ENCODE assay signal across 8 mouse cellular contexts in genomic region chr3:98061661-98062330, GRCm38 (mm10). TPM values are rescaled to one million over a fixed set of nuclear protein-coding genes. Genes with fewer than 3 reads are reported as not detected.
A peak's percentile ranks its signal among the peaks of the same experiment; 100 is the strongest.
DNase-seq lines count a peak whose midpoint lies in the region; ATAC-seq lines count a peak whose summit lies in the region.

No protein-coding gene starts in this region.

- DNase-seq in hindbrain, embryonic 10.5 days (ENCODE audit: low spot score), result no peak
- no peak for DNase-seq in hindbrain, embryonic 11.5 days (ENCODE audit: low spot score)
- DNase-seq in forebrain, embryonic 14.5 days (ENCODE audit: low spot score), result no peak
- no peak for DNase-seq in left cerebral cortex, postnatal 14 days (ENCODE audit: low spot score in 2 of 2)
- no peak for DNase-seq in c-Kit-positive CD71-positive TER-119-positive erythroid progenitor cells, embryonic 14.5 days (ENCODE audit: low spot score)

- intact Hi-C loops in left cerebral cortex, postnatal 14 days (cut with DNase I), result no loop called here

- no peak overlapping the region for H3K9ac ChIP-seq in hindbrain, embryonic 11.5 days (ENCODE audit: low read depth, low read length)
- peak overlapping the region; percentile 42; the same call in 1 of the 2 replicates for H3K9ac ChIP-seq in forebrain, embryonic 14.5 days (ENCODE audit: low read length)
- no peak overlapping the region for H3K9ac ChIP-seq in liver, embryonic 16.5 days (ENCODE audit: low read depth, low read length)

- H3K27me3 ChIP-seq in hindbrain, embryonic 10.5 days (ENCODE audit: insufficient read depth, poor library complexity, severe bottlenecking), result no peaks in the 10 kb centered on the region
- no peaks in the 10 kb centered on the region for H3K27me3 ChIP-seq in hindbrain, embryonic 11.5 days (ENCODE audit: control insufficient read depth, insufficient read depth, low read length)
- no peaks in the 10 kb centered on the region for H3K27me3 ChIP-seq in forebrain, embryonic 14.5 days (replicated peaks; ENCODE audit: control insufficient read depth, insufficient read depth, low read length)
- H3K27me3 ChIP-seq in liver, embryonic 16.5 days (ENCODE audit: control insufficient read depth, insufficient read depth, low read depth, low read length), result no peaks in the 10 kb centered on the region

- no peak for ATAC-seq in hindbrain, embryonic 11.5 days (ENCODE audit: low FRiP score)
- ATAC-seq in common myeloid progenitor, adult 5-6 weeks (replicated peaks; ENCODE audit: low read depth, poor library complexity, severe bottlenecking), result peak; percentile 20; the same call in 1 of the 2 replicates
- ATAC-seq in forebrain, embryonic 14.5 days, result no peak
- ATAC-seq in liver, embryonic 16.5 days (ENCODE audit: low read depth), result peak; percentile 65
- no peak for ATAC-seq in monocyte, adult 5-6 weeks (replicated peaks; ENCODE audit: insufficient number of reproducible peaks, low FRiP score, low TSS enrichment, poor library complexity, severe bottlenecking)

- no peak overlapping the region for H3K4me2 ChIP-seq in hindbrain, embryonic 11.5 days (replicated peaks; ENCODE audit: low read depth, low read length)
- peak overlapping the region; percentile 24; the same call in 1 of the 2 replicates for H3K4me2 ChIP-seq in forebrain, embryonic 14.5 days (ENCODE audit: low read length)
- H3K4me2 ChIP-seq in liver, embryonic 16.5 days (ENCODE audit: low read depth, low read length), result peak overlapping the region; percentile 21; the same call in 1 of the 2 replicates

- WGBS in hindbrain, embryonic 10.5 days, result 51% methylated on average over 13 of the region's 13 CpGs
- 52% methylated on average over 13 of the region's 13 CpGs for WGBS in hindbrain, embryonic 11.5 days
- 30% methylated on average over 13 of the region's 13 CpGs for WGBS in forebrain, embryonic 14.5 days
- 23% methylated on average over 13 of the region's 13 CpGs for WGBS in liver, embryonic 16.5 days (ENCODE audit: insufficient replicate concordance)

- no peak overlapping the region for H3K4me3 ChIP-seq in hindbrain, embryonic 10.5 days
- H3K4me3 ChIP-seq in hindbrain, embryonic 11.5 days (ENCODE audit: low read depth, low read length), result no peak overlapping the region
- no peak overlapping the region for H3K4me3 ChIP-seq in forebrain, embryonic 14.5 days (ENCODE audit: low read depth, low read length)
- no peak overlapping the region for H3K4me3 ChIP-seq in liver, embryonic 16.5 days (ENCODE audit: low read depth, low read length)

- H3K9me3 ChIP-seq in hindbrain, embryonic 10.5 days, result no peaks in the 10 kb centered on the region
- H3K9me3 ChIP-seq in hindbrain, embryonic 11.5 days (ENCODE audit: control insufficient read depth, low read length), result no peaks in the 10 kb centered on the region
- H3K9me3 ChIP-seq in forebrain, embryonic 14.5 days (replicated peaks; ENCODE audit: control insufficient read depth, low read length), result no peaks in the 10 kb centered on the region
- H3K9me3 ChIP-seq in liver, embryonic 16.5 days (replicated peaks; ENCODE audit: control insufficient read depth, low read length), result no peaks in the 10 kb centered on the region

- peaks cover 9% of the 10 kb centered on the region; the same call in 1 of the 2 replicates for H3K36me3 ChIP-seq in hindbrain, embryonic 10.5 days
- H3K36me3 ChIP-seq in hindbrain, embryonic 11.5 days (ENCODE audit: control insufficient read depth, insufficient read depth, low read length), result no peaks in the 10 kb centered on the region
- no peaks in the 10 kb centered on the region for H3K36me3 ChIP-seq in forebrain, embryonic 14.5 days (ENCODE audit: control insufficient read depth, insufficient read depth, low read length)
- H3K36me3 ChIP-seq in liver, embryonic 16.5 days (ENCODE audit: control insufficient read depth, insufficient read depth), result no peaks in the 10 kb centered on the region

- H3K4me1 ChIP-seq in hindbrain, embryonic 10.5 days (replicated peaks), result peaks cover 45% of the 10 kb centered on the region
- peaks cover 4% of the 10 kb centered on the region; the same call in 1 of the 2 replicates for H3K4me1 ChIP-seq in hindbrain, embryonic 11.5 days (replicated peaks; ENCODE audit: control insufficient read depth, insufficient read depth, low read length)
- H3K4me1 ChIP-seq in forebrain, embryonic 14.5 days (ENCODE audit: control insufficient read depth, insufficient read depth, low read length), result peaks cover 58% of the 10 kb centered on the region
- peaks cover 47% of the 10 kb centered on the region for H3K4me1 ChIP-seq in liver, embryonic 16.5 days (ENCODE audit: control insufficient read depth, low read depth, low read length)

- peak overlapping the region; percentile 79 for H3K27ac ChIP-seq in hindbrain, embryonic 10.5 days
- no peak overlapping the region for H3K27ac ChIP-seq in hindbrain, embryonic 11.5 days (ENCODE audit: low read depth, low read length)
- peak overlapping the region; percentile 84 for H3K27ac ChIP-seq in forebrain, embryonic 14.5 days (ENCODE audit: low read depth, low read length)
- H3K27ac ChIP-seq in liver, embryonic 16.5 days (ENCODE audit: low read length), result peak overlapping the region; percentile 54

RNA-seq across cellular contexts. Expression of gene Notch2, which starts 48.5 kb away (rescaled TPM):
- polyA plus RNA-seq in hindbrain, embryonic 10.5 days (2016; fragmentation: Nextera tagmentation; extraction: Ambion mirVana), result 15.6 and 18.0 TPM in 2 replicates
- 16.7 and 20.8 TPM in 2 replicates for polyA plus RNA-seq in hindbrain, embryonic 11.5 days (2014; fragmentation: Nextera tagmentation; extraction: Ambion mirVana)
- 41.1 and 48.9 TPM in 2 replicates for total RNA-seq in common myeloid progenitor, adult 5-6 weeks (2017)
- 13.6 and 18.1 TPM in 2 replicates for polyA plus RNA-seq in forebrain, embryonic 14.5 days (2014; fragmentation: Nextera tagmentation; extraction: Ambion mirVana)
- polyA plus RNA-seq in liver, embryonic 16.5 days (2015; fragmentation: Nextera tagmentation; extraction: Ambion mirVana), result 7.2 and 7.9 TPM in 2 replicates
- total RNA-seq in monocyte, adult 5-6 weeks (2017), result 127 to 158 TPM (median 135 TPM) in 3 replicates
- 10 to 100 TPM; 14.9 to 15.0 TPM for total RNA-seq in left cerebral cortex, postnatal 14 days (2021)

Comparison
In these comparisons a context has a peak if more than half of its experiments do, and no peak if none do; other contexts are left out.
1. ATAC-seq: peak in common myeloid progenitor, adult 5-6 weeks (single experiment) and liver, embryonic 16.5 days (single experiment); none in hindbrain, embryonic 11.5 days (single experiment), forebrain, embryonic 14.5 days (single experiment) and monocyte, adult 5-6 weeks (single experiment).